Mouse (Mus musculus): ENCODE measurements at regions not wholly inside any gene's neighbourhood (a gene's known extent, or its start where the extent isn't known, plus 50 kb on each side); places are given as distances from the start of the nearest gene placed in this dataset.

DNA sequence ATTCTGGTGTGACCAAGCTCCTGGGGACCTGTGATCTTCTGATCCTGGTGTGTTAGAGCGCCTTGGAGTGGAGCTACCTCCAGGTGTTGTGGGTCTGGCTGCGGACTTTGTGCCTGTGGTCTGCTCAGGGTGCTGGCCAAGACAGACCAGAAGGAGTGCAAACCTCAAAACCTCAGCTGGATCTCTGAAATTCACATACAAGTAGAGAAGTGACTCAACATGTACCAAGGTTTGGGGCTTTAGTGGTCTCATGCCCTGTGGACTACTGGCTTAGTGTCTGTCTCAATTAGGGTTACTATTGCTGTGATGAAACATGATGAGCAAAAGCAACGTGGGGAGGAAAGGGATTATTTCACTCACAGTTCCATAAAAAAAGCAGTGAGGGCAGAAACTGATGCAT is 182.7 kb upstream of the Ptger4 start:
- TF ChIP-seq CTCF (IDR thresholded peaks at IDR 0.05; ENCODE audit: extremely low read depth, insufficient read depth, low read length) (no peak), POLR2A (IDR thresholded peaks at IDR 0.05; ENCODE audit: extremely low read depth, insufficient read depth, low read length) (no peak)
